Mouse (Mus musculus) urinary bladder, postnatal 36 days (tissue): ENCODE results near the gene Slc35b4.

Experiments
- DNase-seq, 2 experiments: peaks; one replicate each; pipeline ENCODE4 v3.0.0; 2022; ENCODE audit warnings: low spot score in 2 of 2, mixed read lengths in 1 of 2

The Slc35b4 gene

DNA sequence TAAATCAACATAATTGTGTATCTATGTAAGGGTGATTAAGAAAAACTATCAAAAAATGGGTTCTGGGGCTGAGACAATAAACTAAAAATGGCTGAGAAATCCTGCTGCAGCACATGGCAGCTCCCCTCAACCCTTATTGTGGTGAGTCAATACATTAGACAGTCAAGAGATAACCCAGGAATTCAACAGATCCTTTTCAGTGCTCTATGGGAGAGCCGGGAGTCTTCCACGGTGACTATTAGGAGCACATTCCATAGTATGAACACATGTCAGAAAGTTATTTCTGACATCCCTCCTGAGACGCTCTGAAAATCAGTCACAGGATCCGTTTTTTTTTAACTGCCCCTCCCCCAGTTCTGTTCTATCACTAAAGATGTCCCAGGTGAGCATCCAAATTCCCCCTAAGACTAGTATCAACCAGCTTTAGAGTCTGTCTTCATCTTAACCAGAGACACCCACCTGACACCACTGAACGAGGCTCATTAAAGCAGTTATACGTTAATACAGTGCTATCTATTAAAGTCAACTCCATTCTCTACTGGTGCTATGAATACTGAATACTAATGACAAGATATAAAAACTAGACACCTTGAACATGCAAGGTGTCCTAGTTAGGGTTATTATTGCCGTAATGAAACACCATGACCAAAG, 5.9 kb downstream of the Slc35b4 start:
- DNase-seq = no peak

DNA sequence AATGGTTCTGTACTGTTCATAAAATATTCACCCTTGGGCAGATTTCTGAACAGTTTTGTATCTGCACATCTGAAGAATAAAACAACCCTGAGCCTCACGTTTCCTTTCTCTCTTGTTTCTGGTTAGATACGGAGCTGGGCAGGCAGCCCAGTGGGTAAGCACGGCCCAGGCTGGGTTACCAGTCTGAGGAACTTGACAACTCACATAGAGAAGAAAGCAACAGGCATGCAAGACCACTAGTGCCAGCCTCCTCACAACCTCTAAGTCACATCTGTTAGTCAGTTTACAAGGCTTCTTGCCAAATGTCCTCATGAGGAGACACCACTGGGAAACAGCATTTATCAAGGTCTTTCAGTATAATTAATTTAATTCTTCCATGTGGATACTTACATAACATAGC, 8.1 kb downstream of the Slc35b4 start:
- no peak for DNase-seq

DNA sequence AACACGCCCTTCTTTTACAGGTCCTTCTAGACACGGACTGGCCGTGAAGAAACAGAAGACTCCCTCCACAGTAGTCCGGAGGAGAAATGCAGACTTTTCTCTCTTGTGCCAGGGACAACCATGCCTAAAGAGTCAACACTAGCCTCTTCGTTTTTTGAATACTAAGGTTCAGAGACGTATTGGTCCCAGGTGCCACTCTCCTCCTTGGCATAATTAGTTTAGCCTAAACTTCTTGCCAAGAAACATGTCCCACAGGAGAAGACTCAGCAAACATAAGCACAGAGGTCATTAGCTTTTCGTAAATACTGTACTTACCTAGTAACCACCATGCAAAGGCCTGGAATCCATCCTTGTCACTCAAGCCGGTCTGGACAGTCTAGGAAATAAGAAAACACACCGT, 13.9 kb downstream of the Slc35b4 start:
- DNase-seq = no peak

DNA sequence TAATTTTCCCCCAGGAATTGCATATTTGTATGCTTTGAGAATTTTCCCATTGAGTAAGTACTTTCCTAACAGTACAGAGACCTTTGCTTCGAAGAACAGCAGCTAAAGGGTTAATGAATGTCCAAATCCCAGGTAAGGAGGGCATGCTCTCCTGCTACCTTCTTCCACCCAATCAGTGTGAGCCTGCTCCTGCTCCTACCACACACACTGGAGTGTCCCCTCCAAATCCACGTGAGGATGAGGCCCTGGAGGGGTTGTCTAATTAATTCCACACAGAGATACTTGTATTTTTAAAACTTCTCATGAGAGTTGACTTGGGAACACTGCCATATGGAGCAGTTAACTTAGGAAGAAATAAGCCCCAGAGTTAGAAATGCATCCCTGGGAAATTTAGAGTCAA, 14.3 kb downstream of the Slc35b4 start:
- DNase-seq = no peak

DNA sequence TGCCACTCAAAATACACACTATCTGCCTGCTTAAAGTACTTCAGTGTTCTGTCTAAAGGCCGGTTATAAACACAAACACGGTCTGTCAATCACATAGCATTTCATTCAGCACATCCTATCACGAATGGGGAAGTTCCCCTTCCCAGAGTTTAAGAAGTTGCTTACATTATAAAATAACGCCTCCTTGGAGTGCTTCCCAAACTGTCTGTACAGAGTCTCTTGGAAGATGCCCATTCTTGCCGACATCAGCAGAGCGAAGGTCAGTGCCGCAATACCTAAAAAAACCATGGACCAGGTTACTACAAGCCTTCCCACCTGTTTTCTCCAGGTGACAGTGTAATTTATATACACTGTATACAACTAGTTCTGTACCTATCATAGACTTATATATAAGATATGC, 15.4 kb downstream of the Slc35b4 start:
- DNase-seq = no peak

DNA sequence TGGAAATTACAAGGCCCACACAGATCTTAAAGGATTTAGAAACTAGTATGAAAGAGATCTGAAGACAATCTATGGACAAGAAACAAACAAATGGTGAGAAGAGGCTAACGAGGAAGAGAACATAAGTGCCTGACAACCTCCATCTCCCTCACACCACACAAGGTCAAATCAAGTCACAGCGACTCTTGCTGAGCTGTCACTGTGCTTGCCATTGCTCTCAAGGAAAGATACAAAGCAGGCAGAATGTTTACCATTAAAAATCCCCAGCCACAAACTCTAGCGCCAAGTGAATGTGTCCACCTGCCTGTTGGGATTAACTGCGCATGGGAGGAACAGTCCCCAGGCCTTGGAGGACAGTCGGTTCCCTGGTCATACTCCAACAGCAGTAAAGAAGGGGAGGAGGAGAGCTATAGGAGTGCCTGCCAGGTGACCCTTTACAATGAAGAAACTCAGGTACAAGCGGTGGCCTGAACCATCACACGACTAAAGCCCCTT, 16.0 kb downstream of the Slc35b4 start:
- DNase-seq = no peak

DNA sequence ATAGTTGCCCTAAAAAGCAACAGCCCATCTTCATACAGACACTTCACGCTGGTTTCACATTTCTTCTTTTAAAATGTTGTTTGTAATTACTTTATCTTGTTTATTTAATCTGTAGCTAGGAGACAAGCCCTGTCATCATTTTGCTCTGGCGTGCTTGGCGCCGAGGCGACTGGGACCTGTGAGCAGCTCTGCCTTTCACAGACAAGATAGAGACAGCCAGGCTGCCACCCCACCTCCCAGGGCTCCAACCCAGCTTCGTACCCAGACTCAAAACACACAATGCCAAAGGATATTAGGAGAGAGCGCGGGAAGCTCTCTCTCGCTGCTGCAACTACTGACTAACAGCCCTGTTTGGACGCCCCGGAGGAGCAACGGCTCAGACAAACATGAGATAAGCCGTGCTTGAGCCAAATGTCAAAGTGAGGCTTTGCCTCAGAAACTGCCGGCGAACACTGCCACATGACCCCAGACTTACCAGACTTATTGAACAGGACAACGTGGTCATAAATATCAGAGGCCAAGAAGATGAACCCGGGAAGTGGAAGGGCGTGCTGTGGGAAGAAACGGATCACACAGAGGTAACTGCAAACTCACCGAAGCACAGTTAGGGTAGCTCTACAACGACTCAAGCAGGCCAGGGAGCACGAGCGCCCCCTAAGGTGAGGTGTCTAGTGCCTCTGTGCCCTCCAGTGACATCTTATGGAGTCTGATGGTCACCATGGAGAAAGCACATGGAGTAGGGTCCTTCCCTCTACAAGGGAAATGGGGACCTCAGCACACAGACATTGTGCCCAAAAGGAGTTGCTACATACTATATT, 16.7 kb downstream of the Slc35b4 start:
- DNase-seq = no peak

DNA sequence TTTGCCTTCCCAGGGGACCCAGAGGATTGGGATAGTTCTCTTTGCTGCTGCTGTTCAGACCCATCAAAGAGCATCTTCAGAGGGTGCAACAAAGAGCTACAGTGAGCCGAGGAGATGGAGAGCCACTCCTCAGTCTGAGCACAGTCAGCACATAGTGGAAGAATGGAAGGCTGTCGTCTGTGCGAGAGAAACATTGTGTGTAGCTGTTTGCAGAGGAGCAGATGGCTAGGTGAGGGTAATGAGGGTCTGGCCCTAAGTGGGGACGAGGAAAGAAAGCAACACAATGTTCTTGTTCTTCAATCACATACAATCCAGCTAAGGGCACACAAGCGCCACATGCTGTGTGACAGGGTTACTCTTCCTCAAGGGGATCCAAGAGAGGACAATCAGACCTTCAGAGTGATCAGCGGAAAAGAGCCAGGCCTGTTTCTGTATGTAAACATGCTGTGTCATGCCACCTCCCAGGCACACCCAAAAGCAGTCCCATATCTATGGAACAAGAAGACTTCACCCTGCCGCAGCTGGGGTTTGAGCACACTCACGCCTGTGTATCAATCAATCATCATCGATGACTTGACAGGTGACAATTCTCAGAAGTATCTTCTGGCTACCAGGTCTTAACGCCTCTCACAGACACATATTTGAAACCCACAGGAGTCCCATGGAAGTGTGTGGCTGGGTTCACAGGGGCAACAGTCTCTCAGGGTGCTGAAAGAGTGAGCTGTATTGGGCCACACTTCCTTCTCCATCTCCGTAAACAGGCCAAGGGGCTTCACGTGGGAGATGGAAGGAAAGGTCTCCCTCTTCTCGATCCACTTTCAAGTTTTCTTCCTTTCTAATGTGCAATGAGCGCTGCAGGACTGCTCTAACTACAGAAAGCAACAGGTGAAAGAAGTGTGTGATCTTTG, 19.8 kb downstream of the Slc35b4 start:
- DNase-seq = no peak

DNA sequence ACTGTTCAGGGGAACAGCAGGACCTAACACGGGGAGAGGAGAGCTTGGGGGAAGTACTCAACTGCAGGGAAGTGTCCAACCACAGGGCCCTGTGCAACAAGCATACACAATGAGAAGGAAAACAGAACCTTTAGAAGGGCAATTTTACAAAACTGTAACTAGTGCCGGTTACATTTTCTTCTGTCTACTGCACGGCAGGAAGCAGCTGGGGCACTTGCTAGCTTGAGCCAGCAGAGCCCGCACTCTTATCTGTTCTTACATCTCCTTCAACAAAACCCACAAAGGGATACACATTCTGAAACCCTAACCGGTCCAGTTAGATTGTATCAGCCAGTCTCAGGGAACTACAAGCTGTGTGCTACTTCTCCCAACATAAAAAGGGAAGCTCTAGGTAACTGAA, 20.9 kb downstream of the Slc35b4 start:
- DNase-seq = peak in 1 of 2 experiments; percentile 7

DNA sequence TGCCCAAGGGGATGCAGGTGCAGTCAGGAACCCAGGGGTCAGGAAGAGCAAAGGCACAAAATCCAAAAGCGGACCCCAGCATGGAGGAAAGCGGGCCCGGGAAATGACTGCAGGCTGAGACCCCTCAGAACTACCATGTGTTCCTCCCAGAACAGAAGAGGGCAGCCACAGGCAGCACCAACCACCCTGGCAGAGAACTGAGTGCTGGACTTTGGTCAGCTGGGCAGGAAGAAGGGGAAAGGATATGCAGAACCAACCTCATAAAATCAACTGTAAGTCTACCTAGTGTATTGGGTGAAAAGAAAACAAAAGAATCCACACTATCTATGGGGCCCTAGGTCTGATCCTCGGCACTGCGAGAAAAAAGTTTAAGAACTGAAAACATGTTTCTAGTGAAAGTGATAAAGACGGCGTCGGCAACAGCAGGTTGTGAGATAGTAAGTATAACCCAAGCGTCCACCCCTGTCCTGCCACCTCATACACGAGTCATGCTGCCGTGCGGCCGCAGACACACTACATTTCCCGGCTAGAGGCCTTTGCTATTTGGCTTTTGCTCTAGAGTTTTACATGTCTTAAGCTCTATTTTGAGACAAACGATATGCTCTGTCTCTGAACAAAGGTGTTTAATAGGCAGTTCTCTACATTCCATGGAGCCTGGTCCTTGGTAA, 21.6 kb downstream of the Slc35b4 start:
- DNase-seq = no peak

DNA sequence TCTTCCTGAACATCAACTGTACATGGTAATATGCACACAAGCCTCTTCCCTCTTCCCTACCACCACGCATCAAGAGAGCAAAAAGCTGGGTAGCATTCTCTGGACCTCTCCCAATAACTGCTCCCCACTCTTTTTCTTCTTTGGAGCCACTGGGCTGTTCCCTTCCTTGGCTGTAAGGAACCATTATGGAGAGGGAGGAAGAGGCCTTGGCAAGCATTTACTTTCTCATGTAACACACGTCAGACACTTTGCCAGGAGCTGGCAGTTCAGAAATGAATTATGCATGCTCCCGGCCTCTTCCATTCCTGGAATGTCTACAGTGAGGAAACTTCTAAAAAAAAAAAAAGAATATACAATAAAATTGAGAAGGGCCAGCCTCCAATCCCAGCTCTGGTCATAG, 22.7 kb downstream of the Slc35b4 start:
- peak in 1 of 2 experiments; percentile 25 for DNase-seq

DNA sequence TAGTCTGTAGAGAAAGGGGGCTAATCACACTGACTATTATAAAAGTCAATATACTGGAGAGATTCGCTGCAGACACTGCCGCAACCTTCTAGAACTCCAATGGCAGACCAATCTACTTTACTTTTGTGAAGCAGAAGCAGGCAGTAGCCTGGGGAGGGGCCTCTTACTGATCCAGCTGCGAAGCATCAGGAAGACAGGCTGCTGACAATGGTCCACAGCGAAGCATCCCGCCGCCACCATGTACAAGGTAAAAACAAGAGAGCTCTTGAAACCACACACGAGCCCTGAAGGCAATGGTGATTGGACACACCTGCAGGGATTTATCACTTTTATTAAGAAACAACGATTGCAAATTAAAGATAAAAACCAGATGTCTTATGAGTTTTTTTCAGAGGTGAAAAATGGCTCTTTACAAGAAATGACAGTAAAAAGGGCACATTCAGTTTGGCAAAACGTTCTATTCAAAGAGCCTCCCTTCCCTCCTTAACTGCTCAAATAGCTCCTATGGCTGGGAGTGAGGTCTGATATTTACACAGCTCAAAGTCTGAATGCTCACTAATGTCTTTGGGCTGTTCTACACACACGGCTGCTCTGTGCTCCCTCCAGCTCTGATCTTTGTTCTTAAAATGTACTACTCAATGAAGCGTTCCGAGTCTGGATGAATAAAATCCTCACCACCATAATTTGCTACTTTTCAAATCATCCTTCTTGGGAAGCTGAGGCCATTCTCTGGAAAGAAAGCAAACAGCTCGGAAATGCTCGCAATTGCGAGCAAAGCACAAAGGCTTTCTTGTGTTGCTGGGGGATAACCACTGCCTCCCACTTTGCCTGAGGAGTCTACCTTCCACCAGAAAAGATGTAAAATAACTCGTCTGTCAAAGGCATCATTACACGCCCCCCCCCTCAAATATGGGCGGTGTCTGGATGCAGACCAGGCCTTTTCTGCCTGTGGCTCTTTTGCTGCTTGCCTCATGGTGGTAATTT, 23.6 kb downstream of the Slc35b4 start:
- DNase-seq = no peak

DNA sequence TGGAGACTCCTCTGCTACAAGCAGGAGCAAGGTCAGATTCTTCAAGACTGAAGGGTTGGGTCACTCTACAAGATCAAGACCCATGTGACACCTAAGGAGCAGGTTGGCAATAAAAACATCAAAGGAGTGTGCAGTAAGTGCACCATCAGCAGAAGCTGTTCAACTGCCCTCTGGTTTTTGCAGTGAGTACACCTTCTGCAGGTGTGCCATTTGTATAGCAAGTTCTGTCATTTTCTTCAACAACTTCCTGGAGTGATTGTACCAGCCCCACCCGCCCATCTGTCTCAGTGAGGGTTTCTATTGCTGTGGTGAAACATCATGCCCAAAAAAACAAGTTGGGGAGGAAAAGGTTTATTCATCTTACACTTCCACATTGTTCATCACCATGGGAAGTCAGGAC, 27.1 kb downstream of the Slc35b4 start:
- DNase-seq = no peak

DNA sequence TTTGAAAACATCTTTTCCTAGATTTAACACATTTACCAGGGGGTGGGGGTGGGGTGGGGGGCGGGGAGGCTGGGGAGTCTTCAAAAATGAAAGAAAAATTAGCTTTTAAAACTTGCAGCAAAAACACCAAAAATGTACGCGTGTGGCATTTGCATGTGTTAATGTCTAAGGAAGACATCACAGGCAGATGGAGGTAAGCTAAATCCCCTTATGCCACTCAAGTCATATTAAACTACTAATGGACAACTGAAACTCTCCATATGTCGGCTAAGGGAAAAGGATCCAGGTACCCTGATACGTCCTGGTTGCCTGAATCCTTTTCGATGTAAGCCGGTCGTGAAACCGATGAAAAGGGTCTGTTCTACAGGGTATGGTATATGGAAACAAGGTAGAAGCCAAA, 27.8 kb downstream of the Slc35b4 start:
- no peak for DNase-seq

DNA sequence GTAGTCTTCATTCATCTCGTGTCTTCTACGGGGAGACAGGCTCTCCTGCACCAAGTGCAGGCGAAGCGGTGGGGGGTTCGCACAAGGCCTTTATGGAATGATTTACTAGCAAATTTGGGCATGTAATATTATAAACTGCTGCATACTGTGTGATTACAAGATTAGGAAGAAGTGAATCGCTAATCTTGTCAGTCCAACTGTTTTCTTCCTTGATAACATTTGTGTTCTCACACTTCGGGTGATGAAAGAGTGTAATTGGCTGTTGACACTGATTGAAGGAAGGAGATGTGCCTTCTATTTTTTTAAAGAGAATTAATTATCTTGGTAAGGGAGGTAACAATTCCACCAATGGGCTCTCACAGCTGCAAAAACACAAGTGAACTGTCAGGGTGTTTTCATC, 28.3 kb downstream of the Slc35b4 start:
- DNase-seq = no peak

DNA sequence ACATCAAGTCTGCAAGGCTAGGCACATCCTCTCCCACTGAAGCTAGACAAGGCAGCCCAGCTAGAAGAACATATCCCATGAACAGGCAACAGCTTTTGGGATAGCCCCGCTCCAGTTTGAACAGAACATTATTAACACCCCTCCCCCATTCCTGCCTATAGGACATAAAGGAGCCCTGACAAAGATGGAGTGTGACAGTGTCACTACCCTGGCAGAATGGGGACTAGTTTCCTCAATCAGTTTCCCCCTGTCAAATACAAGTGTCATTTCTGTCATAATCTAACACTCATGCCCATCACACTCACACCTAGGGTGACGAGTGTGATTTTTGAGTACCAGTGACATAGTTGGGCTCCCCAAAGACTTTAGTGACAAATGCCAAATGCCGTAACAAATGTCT, 28.9 kb downstream of the Slc35b4 start:
- no peak for DNase-seq

DNA sequence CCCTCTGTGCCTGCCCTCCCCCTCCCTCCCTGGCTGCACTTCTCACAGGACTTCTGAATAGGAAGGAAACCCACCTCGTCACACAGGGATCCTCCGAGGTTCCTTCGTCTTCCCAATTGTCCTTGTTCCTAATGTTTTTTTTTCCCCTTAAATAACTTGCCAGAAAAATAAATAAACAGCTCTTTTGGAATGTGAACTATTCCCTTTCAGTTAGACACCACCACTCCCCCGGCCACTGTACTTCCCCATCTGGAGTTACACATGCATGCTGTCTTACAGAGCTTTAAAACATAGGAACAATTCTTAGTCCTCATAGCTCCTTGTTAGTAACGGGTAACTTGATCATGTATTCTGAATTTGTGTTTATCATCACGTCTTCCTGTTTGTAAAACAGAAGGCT, 30.9 kb downstream of the Slc35b4 start:
- no peak for DNase-seq

DNA sequence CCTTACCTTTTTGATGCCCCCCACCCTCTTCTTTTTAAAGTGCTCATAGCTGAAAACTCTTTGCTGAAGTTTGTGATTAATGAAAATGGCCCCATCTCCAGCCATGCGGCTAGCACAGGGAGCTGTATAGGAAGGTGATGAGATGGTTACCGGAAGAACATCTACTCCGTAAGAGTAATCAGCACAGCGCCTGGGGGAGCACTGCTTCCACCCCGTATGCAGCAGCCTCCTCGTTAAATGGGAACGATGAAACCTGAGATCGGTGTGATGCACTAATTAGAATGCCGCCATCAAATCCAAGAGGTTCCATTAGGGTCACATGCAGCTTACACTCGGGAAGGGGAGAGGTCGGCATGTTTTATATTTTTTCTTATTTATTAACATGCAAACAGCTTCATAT, 34.0 kb downstream of the Slc35b4 start:
- no peak for DNase-seq

DNA sequence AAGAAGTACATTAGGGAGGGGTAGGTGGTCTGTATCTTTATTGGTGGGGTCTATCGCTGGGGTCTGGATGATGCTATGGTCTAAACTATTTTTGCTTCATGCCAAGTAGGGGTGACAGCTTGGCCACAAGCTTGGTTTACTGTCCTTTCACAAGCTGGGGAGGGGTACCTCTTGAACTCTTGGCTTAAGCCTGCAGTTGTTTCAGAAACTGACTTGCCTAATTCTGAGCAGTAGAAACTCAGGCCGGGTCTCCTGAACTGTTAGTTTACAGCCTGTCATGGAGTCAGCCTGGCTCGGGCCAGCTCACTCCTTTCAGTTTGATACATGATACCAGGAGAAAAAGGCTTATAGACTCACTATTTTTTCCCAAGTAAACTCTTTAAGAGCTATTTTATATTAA, 38.5 kb downstream of the Slc35b4 start:
- DNase-seq = no peak

DNA sequence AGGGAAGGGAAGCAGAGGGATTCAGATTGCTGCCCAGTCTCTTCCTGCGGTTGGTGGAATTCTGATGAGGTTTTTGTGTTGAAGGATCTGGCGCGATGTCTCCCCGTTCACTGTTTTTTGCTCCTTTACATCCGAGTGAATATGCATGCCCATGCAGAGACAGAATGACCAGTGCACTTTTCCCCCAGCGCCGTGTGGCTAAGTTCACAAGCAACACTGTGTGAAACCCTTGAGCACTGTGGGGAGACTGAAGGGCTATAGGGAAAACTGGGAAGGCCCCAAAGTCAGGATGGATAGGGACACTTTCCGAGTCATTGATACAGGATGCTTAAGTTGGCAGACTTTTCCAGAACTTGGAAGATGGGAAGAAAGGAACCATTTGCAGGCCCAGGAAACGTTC, 44.5 kb downstream of the Slc35b4 start:
- DNase-seq = no peak

DNA sequence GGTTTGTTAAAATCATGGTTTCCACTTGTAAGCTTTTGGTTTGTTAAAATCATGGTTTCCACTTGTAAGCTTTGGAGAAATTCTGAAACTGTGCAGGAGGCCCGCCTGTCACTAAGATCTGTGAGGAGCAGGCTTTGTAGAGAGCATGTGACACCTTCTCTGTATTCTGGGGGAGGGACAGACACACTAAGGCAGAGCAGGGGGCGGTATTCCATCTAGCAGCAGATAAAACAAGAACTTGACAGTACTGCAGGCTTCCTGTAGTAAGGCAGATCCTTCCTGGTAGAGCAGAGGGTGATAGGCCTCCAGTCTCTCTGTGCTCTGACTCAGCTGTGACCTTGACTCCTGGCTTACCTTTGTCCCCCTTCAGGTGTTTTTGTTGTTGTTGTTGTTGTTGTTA, 47.6 kb downstream of the Slc35b4 start:
- DNase-seq = no peak
